Mouse (Mus musculus) lung, adult 2 months (tissue): Measurements from ENCODE around the gene Tmprss2.

Experiments used
- CTCF ChIP-seq: fragments of 200-500 bp; IDR thresholded peaks from 2 replicates; pipeline ENCODE4 v1.5.1; 2011; ENCODE audit warnings: mild to moderate bottlenecking, low read length, control low read depth; ENCODE audit not compliant: insufficient read depth
- POLR2A ChIP-seq: fragments of 200-500 bp; IDR thresholded peaks from 2 replicates; pipeline ENCODE4 v1.6.1; 2011; ENCODE audit warnings: low read depth, mild to moderate bottlenecking, control low read depth, low read length, borderline replicate concordance; ENCODE audit errors: extremely low read depth

- TF ChIP-seq CTCF (no peak), POLR2A (no peak)
Observed at GRCm38 (mm10) chr16:97536859-97537258, 74.1 kb downstream of the Tmprss2 start.
